Mouse (Mus musculus): ENCODE measurements around the gene Yrdc. TPM values are rescaled to one million over a fixed set of nuclear protein-coding genes. Genes with fewer than 3 reads are reported as not detected.

The Yrdc gene
- polyA plus RNA-seq, 2 experiments: 20.9 to 21.9 TPM

GRCm38 (mm10) chr4:124832796-124833195 lies 17.7 kb upstream of the Yrdc start:
- 88% methylated on average over 10 of the region's 10 CpGs for WGBS (ENCODE audit: insufficient replicate concordance)
- H3K27me3 ChIP-seq (ENCODE audit: control insufficient read depth, insufficient read depth, low read length): no peaks in the 10 kb centered on the region
- no peaks in the 10 kb centered on the region for H3K4me1 ChIP-seq (replicated peaks; ENCODE audit: control insufficient read depth in 2 of 2, insufficient read depth in 2 of 2, low read length in 1 of 2)
- no peak overlapping the region for H3K4me2 ChIP-seq (ENCODE audit: low read depth)
- no peak overlapping the region for H3K9ac ChIP-seq (replicated peaks)
- TF ChIP-seq CTCF (IDR thresholded peaks at IDR 0.05; ENCODE audit: low read depth): no peak
- no peak for TF ChIP-seq EP300 (IDR thresholded peaks at IDR 0.05; ENCODE audit: low read depth)
- H3K4me3 ChIP-seq (ENCODE audit: insufficient read depth in 1 of 2, low read depth in 2 of 2, low read length in 2 of 2): no peak overlapping the region
- DNase-seq (ENCODE audit: low read depth in 3 of 3, low spot score in 3 of 3): no peak
- no peak overlapping the region for H3K27ac ChIP-seq
- no peak for ATAC-seq (ENCODE audit: insufficient read depth)
- H3K36me3 ChIP-seq (replicated peaks; ENCODE audit: control insufficient read depth, insufficient read depth, low read depth): peaks cover 20% of the 10 kb centered on the region
- H3K9me3 ChIP-seq (ENCODE audit: control insufficient read depth, low read length): no peaks in the 10 kb centered on the region

- no peaks in the 10 kb centered on the region for H3K27me3 ChIP-seq (ENCODE audit: control insufficient read depth, insufficient read depth, low read length)
- no peak overlapping the region for H3K9ac ChIP-seq (replicated peaks)
- no peaks in the 10 kb centered on the region for H3K9me3 ChIP-seq (ENCODE audit: control insufficient read depth, low read length)
- DNase-seq (ENCODE audit: low read depth in 3 of 3, low spot score in 3 of 3) (no peak), ATAC-seq (ENCODE audit: insufficient read depth) (no peak)
- no peak overlapping the region for H3K4me3 ChIP-seq (ENCODE audit: insufficient read depth in 1 of 2, low read depth in 2 of 2, low read length in 2 of 2)
- H3K4me1 ChIP-seq (replicated peaks; ENCODE audit: control insufficient read depth in 2 of 2, insufficient read depth in 2 of 2, low read length in 1 of 2): no peaks in the 10 kb centered on the region
- peaks cover 39% of the 10 kb centered on the region for H3K36me3 ChIP-seq (replicated peaks; ENCODE audit: control insufficient read depth, insufficient read depth, low read depth)
- TF ChIP-seq CTCF (IDR thresholded peaks at IDR 0.05; ENCODE audit: low read depth): no peak
- no peak for TF ChIP-seq EP300 (IDR thresholded peaks at IDR 0.05; ENCODE audit: low read depth)
- H3K27ac ChIP-seq: no peak overlapping the region
- no peak overlapping the region for H3K4me2 ChIP-seq (ENCODE audit: low read depth)
- 77% methylated on average over 14 of the region's 14 CpGs for WGBS (ENCODE audit: insufficient replicate concordance)
These were observed 12.3 kb upstream of the Yrdc start for GRCm38 (mm10) chr4:124838035-124838700.

GRCm38 (mm10) chr4:124840998-124841397 lies 9.5 kb upstream of the Yrdc start:
- DNase-seq (ENCODE audit: low read depth in 3 of 3, low spot score in 3 of 3) (no peak), ATAC-seq (ENCODE audit: insufficient read depth) (no peak)
- Histone ChIP-seq H3K4me1 (replicated peaks; ENCODE audit: control insufficient read depth in 2 of 2, insufficient read depth in 2 of 2, low read length in 1 of 2) (no peaks in the 10 kb centered on the region), H3K36me3 (replicated peaks; ENCODE audit: control insufficient read depth, insufficient read depth, low read depth) (peaks cover 45% of the 10 kb centered on the region), H3K4me2 (ENCODE audit: low read depth) (no peak overlapping the region), H3K4me3 (ENCODE audit: insufficient read depth in 1 of 2, low read depth in 2 of 2, low read length in 2 of 2) (no peak overlapping the region), H3K9ac (replicated peaks) (no peak overlapping the region), H3K9me3 (ENCODE audit: control insufficient read depth, low read length) (no peaks in the 10 kb centered on the region), H3K27ac (no peak overlapping the region), H3K27me3 (ENCODE audit: control insufficient read depth, insufficient read depth, low read length) (no peaks in the 10 kb centered on the region)
- TF ChIP-seq EP300 (IDR thresholded peaks at IDR 0.05; ENCODE audit: low read depth) (no peak), CTCF (IDR thresholded peaks at IDR 0.05; ENCODE audit: low read depth) (peak; percentile 43; the same call in 1 of the 2 replicates)
- 86% methylated on average over 1 of the region's 1 CpGs for WGBS (ENCODE audit: insufficient replicate concordance)

- Histone ChIP-seq H3K4me2 (ENCODE audit: low read depth) (no peak overlapping the region), H3K27me3 (ENCODE audit: control insufficient read depth, insufficient read depth, low read length) (no peaks in the 10 kb centered on the region), H3K36me3 (replicated peaks; ENCODE audit: control insufficient read depth, insufficient read depth, low read depth) (peaks cover 36% of the 10 kb centered on the region), H3K9me3 (ENCODE audit: control insufficient read depth, low read length) (no peaks in the 10 kb centered on the region), H3K9ac (replicated peaks) (no peak overlapping the region), H3K4me1 (replicated peaks; ENCODE audit: control insufficient read depth in 2 of 2, insufficient read depth in 2 of 2, low read length in 1 of 2) (no peaks in the 10 kb centered on the region; a peak in 1 of 4 replicates), H3K27ac (no peak overlapping the region), H3K4me3 (ENCODE audit: insufficient read depth in 1 of 2, low read depth in 2 of 2, low read length in 2 of 2) (no peak overlapping the region)
- no peak for TF ChIP-seq EP300 (IDR thresholded peaks at IDR 0.05; ENCODE audit: low read depth)
- peak; percentile 92 for TF ChIP-seq CTCF (IDR thresholded peaks at IDR 0.05; ENCODE audit: low read depth)
- WGBS (ENCODE audit: insufficient replicate concordance): 66% methylated on average over 11 of the region's 11 CpGs
- ATAC-seq (ENCODE audit: insufficient read depth) (peak; percentile 42; the same call in 1 of the 2 replicates), DNase-seq (ENCODE audit: low read depth in 3 of 3, low spot score in 3 of 3) (peak in 1 of 3 experiments; percentile 16)
These were observed 7.0 kb upstream of the Yrdc start for GRCm38 (mm10) chr4:124843493-124843892.

- Histone ChIP-seq H3K27me3 (ENCODE audit: control insufficient read depth, insufficient read depth, low read length) (no peaks in the 10 kb centered on the region), H3K36me3 (replicated peaks; ENCODE audit: control insufficient read depth, insufficient read depth, low read depth) (peaks cover 14% of the 10 kb centered on the region), H3K4me3 (ENCODE audit: insufficient read depth in 1 of 2, low read depth in 2 of 2, low read length in 2 of 2) (no peak overlapping the region), H3K9me3 (ENCODE audit: control insufficient read depth, low read length) (no peaks in the 10 kb centered on the region), H3K9ac (replicated peaks) (no peak overlapping the region), H3K27ac (no peak overlapping the region), H3K4me2 (ENCODE audit: low read depth) (no peak overlapping the region), H3K4me1 (replicated peaks; ENCODE audit: control insufficient read depth in 2 of 2, insufficient read depth in 2 of 2, low read length in 1 of 2) (peaks cover 8 to 14% of the 10 kb centered on the region in 2 experiments)
- ATAC-seq (ENCODE audit: insufficient read depth) (no peak), DNase-seq (ENCODE audit: low read depth in 3 of 3, low spot score in 3 of 3) (peak; percentile 65 to 67 (median 66))
- TF ChIP-seq EP300 (IDR thresholded peaks at IDR 0.05; ENCODE audit: low read depth): peak; percentile 52
- TF ChIP-seq CTCF (IDR thresholded peaks at IDR 0.05; ENCODE audit: low read depth): peak; percentile 97
- WGBS (ENCODE audit: insufficient replicate concordance): 5% methylated on average over 8 of the region's 8 CpGs
These were observed 2.9 kb upstream of the Yrdc start for GRCm38 (mm10) chr4:124847573-124847972.

All from liver, embryonic 14.5 days (tissue).